Mouse (Mus musculus) cerebellum, adult (tissue): ENCODE results near the gene Slc2a1.

Experiments used
- ATAC-seq: cut with Nextera tagmentation; 2 replicates; pipeline ENCODE4 v1.9.2; 2017; ENCODE audit warnings: mild to moderate bottlenecking, moderate library complexity, mixed read lengths; ENCODE audit not compliant: insufficient number of reproducible peaks, low FRiP score, low TSS enrichment

The Slc2a1 gene

DNA sequence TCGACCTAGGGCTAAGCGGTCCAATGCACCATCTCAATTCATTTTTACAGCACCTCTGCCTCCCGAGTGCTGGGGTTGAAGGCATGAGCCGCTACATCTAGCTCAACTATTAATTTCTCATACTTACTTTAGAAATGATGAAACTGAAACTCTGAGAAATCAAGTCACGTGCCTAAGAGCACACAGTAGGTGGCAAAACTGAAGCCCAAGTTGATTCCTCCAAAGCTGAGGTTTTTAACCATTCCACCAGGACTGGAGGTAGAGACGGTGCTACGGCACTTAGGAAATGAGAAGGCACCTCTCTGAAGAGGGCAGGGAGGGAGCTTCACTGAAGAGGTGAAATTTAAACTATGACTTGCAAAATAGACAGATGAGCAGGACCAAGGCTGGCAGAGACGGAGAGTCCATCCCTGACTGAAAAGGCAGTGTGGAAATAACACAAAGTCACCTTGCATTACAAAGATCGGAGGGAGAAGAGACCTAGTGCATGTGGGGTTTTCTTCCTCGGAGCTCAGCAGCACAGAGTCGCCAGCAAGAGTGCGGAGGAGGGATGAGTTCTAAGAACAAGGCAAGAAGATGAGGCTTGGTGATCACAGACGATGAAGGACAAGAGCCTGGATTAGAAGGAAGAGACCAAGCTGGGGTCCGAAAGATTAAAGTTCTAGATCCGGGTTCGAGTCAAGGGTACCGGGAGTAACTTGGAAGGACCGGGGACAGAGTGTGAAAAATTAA, 64.6 kb downstream of the Slc2a1 start:
- ATAC-seq = no peak

DNA sequence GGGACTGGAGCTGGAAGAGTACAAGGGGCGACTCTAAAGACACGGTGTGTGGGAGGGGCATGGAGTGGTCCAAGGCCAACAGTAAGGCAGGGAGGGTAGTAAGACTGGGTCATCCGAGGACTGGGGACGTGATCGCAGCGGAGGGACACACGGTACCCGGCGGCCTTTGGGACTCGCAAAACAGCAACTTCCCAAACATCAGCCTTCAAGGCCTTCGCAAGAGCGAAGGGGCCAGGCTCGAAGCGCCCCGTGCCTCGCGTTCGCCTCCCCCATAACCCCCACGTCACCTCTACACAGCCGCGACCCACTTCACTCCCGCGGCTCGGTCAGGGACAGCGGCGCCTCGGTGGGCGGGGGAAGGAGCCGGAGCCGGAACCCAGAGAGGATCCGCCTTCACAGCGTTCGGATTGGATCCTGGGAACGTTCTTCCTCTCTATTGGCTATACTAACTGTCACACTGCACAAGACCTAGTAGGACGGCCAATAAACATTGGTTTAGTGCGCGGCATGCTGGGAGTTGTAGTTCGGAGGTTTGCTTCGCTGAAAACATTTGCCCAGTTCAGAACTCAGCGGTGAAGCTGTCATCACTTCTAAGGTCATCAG, 65.4 kb downstream of the Slc2a1 start, which contains the start of gene Zfp691:
Gene Zfp691, minus strand, starts transcription at position 345 of the 603 bp plus-strand sequence.
- ATAC-seq = peak; percentile 100

- no peak for ATAC-seq
Observed at GRCm38 (mm10) chr4:119177702-119178101, 69.2 kb downstream of the Slc2a1 start.

DNA sequence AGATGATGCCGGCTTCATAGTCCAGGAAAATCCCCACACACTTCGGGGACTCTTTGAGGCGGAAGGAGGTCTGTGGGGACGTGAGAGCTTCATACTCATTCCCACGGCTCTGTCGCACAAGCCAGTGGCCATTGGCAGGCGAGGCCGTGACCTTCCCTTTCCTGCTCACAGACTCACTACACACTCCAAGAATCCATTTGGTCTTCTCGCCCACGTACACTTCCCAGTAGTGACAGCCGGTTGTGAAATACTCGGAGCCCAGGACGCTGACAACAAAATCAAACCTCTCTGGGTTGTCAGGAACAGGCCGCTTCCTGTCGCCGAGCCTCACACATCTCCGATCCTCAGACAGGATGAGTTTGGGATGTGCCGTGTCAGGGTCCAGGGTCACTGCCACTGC, 69.8 kb downstream of the Slc2a1 start:
- no peak for ATAC-seq

DNA sequence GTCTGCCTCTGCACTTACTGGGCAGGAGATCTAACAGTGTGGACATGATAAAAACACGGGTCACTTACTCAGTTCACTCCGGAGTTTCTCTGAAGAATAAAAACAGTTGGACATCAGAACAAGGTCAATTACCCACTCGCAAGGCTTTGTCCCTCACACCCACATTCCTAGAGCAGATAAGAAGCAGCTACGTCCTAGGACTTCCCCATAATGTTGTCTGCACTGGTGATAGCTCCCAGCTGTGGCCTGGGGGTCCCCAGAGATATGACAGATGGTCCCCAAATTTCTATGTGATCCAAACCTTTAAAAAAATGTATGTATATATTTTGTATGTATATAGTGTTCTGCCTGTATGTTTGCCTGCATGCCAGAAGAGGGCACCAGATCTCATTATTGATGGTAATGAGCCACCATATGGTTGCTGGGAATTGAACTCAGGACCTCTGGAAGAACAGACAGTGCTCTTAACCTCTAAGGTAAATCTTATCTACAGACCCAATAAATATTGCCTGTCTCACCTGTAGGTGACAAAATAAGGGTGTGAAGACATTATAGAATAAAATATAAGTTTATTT, 71.7 kb downstream of the Slc2a1 start:
- no peak for ATAC-seq

DNA sequence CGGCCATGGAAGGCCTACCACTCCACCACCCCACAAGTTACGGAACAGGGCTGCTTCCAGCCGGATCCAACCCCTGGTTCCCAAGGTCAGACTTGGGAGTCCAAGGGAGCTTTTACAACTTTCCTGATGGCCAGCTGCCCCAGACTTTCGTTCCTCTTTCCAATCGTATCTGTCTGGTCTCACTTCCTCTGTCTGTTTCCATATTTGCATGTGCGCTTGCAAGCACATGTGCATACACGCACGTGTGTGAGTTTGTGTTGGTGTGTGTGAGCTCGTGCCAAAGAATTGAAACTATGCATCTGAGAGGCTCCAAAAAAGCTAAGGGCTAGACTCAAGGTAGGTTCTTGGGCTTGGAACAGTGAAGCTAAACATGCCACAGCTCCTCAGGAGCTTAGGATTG, 72.9 kb downstream of the Slc2a1 start:
- no peak for ATAC-seq

GRCm38 (mm10) chr4:119183525-119183924, 75.0 kb downstream of the Slc2a1 start:
- no peak for ATAC-seq

GRCm38 (mm10) chr4:119185771-119186170, 77.3 kb downstream of the Slc2a1 start:
- ATAC-seq = no peak
